Mouse (Mus musculus) G1E (cell line): ENCODE results near the gene Wdr5b. TPM values are rescaled to one million over a fixed set of nuclear protein-coding genes. Genes with fewer than 3 reads are reported as not detected.
A peak's percentile ranks its signal among the peaks of the same experiment; 100 is the strongest.

ENCODE experiments used
- ATAC-seq: 2 replicates; pipeline ENCODE4 v1.8.0; 2016; ENCODE audit warnings: mild to moderate bottlenecking; ENCODE audit not compliant: insufficient number of reproducible peaks, poor library complexity, low FRiP score, severe bottlenecking; ENCODE audit errors: extremely low read depth
- DNase-seq: peaks from one replicate; pipeline ENCODE4 v3.0.0; 2012; ENCODE audit warnings: low spot score
- H3K27me3 ChIP-seq: 2 replicates; pipeline ENCODE4 v1.6.1; 2012; ENCODE audit warnings: mild to moderate bottlenecking, low read length, inconsistent platforms; ENCODE audit not compliant: insufficient read depth
- H3K36me3 ChIP-seq: replicated peaks from 2 replicates; pipeline ENCODE3; 2012; ENCODE audit warnings: mild to moderate bottlenecking, inconsistent platforms
- H3K4me1 ChIP-seq: 2 replicates; pipeline ENCODE4 v1.6.1; 2012; ENCODE audit warnings: low read depth, low read length, inconsistent platforms, mixed read lengths; ENCODE audit not compliant: insufficient read depth
- H3K4me3 ChIP-seq: 2 replicates; pipeline ENCODE4 v1.5.1; 2012; ENCODE audit warnings: low read depth, mild to moderate bottlenecking, inconsistent platforms, low read length, moderate library complexity, mixed read lengths
- H3K9me3 ChIP-seq: replicated peaks from 2 replicates; pipeline ENCODE4 v1.6.1; 2012; ENCODE audit warnings: inconsistent platforms
- CTCF ChIP-seq: IDR thresholded peaks from 2 replicates; pipeline ENCODE4 v1.5.1; 2012; ENCODE audit warnings: low read depth, low read length, inconsistent platforms, mixed read lengths
- GATA1 ChIP-seq: IDR thresholded peaks from 2 replicates; pipeline ENCODE4 v1.6.1; 2012; ENCODE audit warnings: borderline replicate concordance, low read length, inconsistent platforms, mixed read lengths
- GATA2 ChIP-seq: IDR thresholded peaks from 2 replicates; pipeline ENCODE4 v1.6.1; 2012; ENCODE audit warnings: low read depth, low read length, inconsistent platforms, borderline replicate concordance
- POLR2AphosphoS5 ChIP-seq: IDR thresholded peaks from 2 replicates; pipeline ENCODE4 v1.6.1; 2012; ENCODE audit warnings: low read depth, low read length, inconsistent platforms; ENCODE audit not compliant: insufficient replicate concordance
- TAL1 ChIP-seq: conservative IDR thresholded peaks from 2 replicates; pipeline ENCODE4 v1.6.1; 2012; ENCODE audit warnings: low read depth, low read length, inconsistent platforms, mixed read lengths
- polyA plus RNA-seq: library from polyadenylated mRNA; stranded (reverse); fragments of >175 nt; gene quantifications from 2 replicates; pipeline ENCODE4 v1.2.3, GENCODE M21; 2012
- total RNA-seq, 2 experiments: library from RNA; stranded (forward) in 1 of 2; stranded (reverse) in 1 of 2; fragments of 200-1000 nt in 1 of 2; fragments of >200 nt in 1 of 2; fragmentation: Nextera tagmentation in 1 of 2; gene quantifications; 2 replicates each; pipeline ENCODE4 v1.2.3; 2014 to 2017

The Wdr5b gene
- total and polyA plus RNA-seq, 3 experiments: 0.50 to 7.1 (median 6.9) TPM

DNA sequence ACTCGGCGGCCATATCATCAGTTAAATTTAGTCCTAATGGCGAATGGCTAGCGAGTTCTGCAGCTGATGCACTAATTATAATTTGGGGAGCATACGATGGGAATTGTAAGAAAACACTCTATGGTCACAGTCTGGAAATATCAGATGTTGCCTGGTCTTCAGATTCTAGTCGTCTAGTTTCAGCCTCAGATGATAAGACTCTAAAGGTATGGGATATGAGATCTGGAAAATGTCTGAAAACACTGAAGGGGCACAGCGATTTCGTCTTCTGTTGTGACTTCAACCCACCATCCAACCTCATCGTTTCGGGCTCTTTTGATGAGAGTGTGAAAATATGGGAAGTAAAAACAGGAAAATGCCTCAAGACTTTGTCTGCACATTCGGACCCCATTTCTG lies 633 bp downstream of the Wdr5b start:
- H3K27me3 ChIP-seq: no peaks in the 10 kb centered on the region
- H3K36me3 ChIP-seq: peaks cover 81% of the 10 kb centered on the region
- H3K9me3 ChIP-seq: peaks cover 6% of the 10 kb centered on the region
- TF ChIP-seq GATA2 (no peak), POLR2AphosphoS5 (no peak; the same call in 1 of the 2 replicates), TAL1 (no peak), CTCF (no peak), GATA1 (no peak)
- peaks cover 29% of the 10 kb centered on the region for H3K4me1 ChIP-seq
- no peak for ATAC-seq
- no peak for DNase-seq
- peak overlapping the region; percentile 70 for H3K4me3 ChIP-seq

DNA sequence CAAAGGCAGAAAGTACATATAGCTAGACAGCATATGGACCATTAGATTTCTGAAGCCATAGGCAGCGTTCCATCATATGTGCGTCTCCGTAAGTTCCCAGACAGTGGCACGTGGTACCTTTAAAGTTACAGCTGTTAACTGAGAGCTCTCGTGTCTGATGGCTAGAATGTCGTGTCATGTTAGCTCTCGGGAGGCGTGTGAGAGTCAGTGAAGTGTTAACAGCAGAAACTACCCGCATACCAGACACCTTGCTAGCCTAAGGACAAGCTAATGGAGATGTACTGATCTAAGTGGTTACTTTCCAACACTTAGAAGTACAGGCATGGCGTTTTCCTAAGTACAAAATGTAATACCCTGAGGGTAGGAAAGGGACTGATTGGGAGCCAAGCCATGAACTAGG lies 2.1 kb downstream of the Wdr5b start:
- TF ChIP-seq CTCF (no peak), POLR2AphosphoS5 (no peak), GATA2 (no peak), GATA1 (no peak), TAL1 (no peak)
- ATAC-seq: no peak
- Histone ChIP-seq H3K36me3 (peaks cover 88% of the 10 kb centered on the region), H3K9me3 (peaks cover 6% of the 10 kb centered on the region), H3K27me3 (no peaks in the 10 kb centered on the region), H3K4me3 (no peak overlapping the region), H3K4me1 (peaks cover 29% of the 10 kb centered on the region)
- no peak for DNase-seq

DNA sequence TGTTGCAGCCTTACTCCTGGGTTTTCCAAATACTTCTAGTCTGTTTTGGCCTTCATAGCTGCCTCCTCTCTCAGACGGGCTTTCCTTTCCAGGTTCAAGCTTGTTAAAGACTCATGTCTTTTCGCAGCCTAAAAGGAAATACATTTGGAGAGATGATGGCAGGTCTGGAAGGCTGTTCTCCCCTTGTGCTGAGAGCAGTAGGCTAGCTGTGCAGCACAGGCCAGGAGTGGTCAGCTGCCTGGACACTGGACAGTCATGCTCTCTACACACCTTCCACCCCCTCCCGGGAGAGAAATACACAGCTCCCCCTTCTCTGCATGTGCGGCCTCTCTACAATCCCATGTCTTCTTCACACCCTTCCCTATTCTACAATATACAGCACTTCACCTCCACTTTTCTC lies 3.0 kb downstream of the Wdr5b start:
- ATAC-seq: no peak

GRCm38 (mm10) chr16:36047538-36047937 lies 6.5 kb downstream of the Wdr5b start:
- ATAC-seq: no peak
- H3K4me1 ChIP-seq: peaks cover 16% of the 10 kb centered on the region
- H3K4me3 ChIP-seq: no peak overlapping the region
- DNase-seq: no peak
- H3K36me3 ChIP-seq: peaks cover 96% of the 10 kb centered on the region
- TF ChIP-seq GATA1 (no peak), TAL1 (no peak), CTCF (no peak), GATA2 (no peak), POLR2AphosphoS5 (no peak)
- H3K27me3 ChIP-seq: no peaks in the 10 kb centered on the region
- no peaks in the 10 kb centered on the region for H3K9me3 ChIP-seq

More for the DNA sequence above, 3.0 kb downstream of the Wdr5b start:
- Histone ChIP-seq H3K27me3 (no peaks in the 10 kb centered on the region), H3K4me1 (peaks cover 29% of the 10 kb centered on the region), H3K36me3 (peaks cover 91% of the 10 kb centered on the region), H3K4me3 (no peak overlapping the region), H3K9me3 (peaks cover 6% of the 10 kb centered on the region)
- DNase-seq: no peak
- TF ChIP-seq GATA2 (no peak), POLR2AphosphoS5 (0 out of 2 replicates have a peak, but pooled peaks have one; percentile 17)

- Histone ChIP-seq H3K36me3 (peaks cover 93% of the 10 kb centered on the region), H3K27me3 (no peaks in the 10 kb centered on the region), H3K4me1 (peaks cover 11% of the 10 kb centered on the region), H3K9me3 (no peaks in the 10 kb centered on the region), H3K4me3 (no peak overlapping the region)
- ATAC-seq: no peak
- DNase-seq: no peak
- TF ChIP-seq GATA2 (no peak), GATA1 (no peak), POLR2AphosphoS5 (no peak), TAL1 (no peak), CTCF (no peak)
Measured at GRCm38 (mm10) chr16:36051491-36051890, 10.5 kb downstream of the Wdr5b start.

DNA sequence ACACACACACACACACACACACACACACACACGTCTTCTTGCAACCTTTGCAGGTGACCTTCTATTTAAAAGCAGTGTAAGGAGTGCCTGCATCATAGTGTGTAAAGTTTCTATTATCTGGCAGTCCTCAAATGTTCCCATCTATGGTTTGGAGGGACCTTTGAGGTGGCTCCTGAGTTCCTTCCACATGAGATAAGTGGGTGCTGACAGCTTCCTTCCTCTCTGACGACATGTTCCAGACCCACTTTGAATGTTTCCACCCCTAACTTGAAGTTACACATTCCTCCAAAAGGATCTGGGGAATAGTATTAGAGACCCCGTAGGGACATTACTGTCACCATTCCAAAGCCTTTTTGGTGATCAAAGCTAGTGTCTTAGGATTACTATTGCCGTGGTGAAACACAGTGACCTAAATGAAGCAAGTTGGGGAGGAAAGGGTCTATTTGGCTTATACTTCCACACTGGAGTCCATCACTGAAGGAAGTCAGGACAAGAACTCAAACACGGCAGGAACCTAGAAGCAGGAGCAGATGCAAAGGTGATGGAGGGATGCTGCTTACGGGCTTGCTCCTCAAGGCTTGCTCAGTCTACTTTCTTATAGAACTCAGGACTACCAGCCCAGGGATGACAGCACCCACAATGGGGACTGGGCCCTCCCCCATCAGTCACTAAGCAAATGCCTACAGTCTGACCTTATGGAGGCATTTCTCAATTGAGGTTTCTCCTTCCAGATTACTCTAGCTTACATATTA lies 12.7 kb downstream of the Wdr5b start:
- no peaks in the 10 kb centered on the region for H3K9me3 ChIP-seq
- no peak overlapping the region for H3K4me3 ChIP-seq
- no peaks in the 10 kb centered on the region for H3K27me3 ChIP-seq
- H3K4me1 ChIP-seq: peaks cover 33% of the 10 kb centered on the region
- TF ChIP-seq GATA1: no peak
- no peak for TF ChIP-seq POLR2AphosphoS5
- TF ChIP-seq TAL1: no peak
- no peak for TF ChIP-seq CTCF
- no peak for TF ChIP-seq GATA2
- peaks cover 84% of the 10 kb centered on the region for H3K36me3 ChIP-seq
- ATAC-seq (no peak), DNase-seq (no peak)

DNA sequence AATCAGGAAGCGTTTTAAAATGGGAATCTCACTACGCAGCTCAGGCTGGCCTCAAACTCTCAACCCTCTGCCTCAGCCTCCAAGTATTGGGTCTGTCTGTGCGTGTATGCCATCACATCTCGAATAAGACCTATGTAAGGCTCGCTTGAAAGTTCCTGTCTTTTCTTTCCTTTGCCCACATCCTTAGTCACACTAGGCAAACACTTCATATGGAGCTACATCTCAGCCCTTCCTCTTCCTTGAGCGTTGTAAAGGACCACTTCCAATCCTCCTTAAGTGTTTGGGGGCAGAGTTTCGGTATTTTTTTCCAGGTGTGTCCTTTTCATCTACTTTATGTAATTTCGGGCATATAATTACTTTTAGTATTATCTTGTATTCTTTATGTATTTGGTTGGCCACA lies 13.9 kb downstream of the Wdr5b start:
- peaks cover 44% of the 10 kb centered on the region for H3K4me1 ChIP-seq
- H3K9me3 ChIP-seq: no peaks in the 10 kb centered on the region
- TF ChIP-seq POLR2AphosphoS5 (no peak), CTCF (no peak), TAL1 (no peak), GATA1 (no peak)
- no peak for DNase-seq
- H3K4me3 ChIP-seq: no peak overlapping the region
- peaks cover 81% of the 10 kb centered on the region for H3K36me3 ChIP-seq
- ATAC-seq: no peak
- no peaks in the 10 kb centered on the region for H3K27me3 ChIP-seq
